Mouse (Mus musculus): ENCODE data around the gene Fam234b.

The Fam234b gene

DNA sequence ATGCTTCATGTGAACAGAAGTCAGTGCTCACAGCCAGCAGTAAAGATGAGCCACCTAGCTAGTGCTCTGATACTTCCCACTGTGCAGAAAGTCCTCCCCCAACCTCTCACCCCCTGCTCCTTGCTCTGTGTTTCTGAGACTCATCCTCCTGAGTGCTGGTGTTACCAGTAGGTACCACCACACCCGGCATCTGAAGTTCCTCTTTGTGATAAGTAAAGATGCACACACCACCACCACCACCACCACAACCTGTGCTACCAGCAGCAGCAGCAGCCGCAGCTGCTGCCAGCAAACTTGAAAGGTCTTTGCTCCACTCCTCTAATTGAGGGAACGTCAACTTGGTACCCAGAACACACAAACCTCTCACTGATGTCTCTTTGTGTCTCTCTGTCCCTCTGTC lies 69.4 kb downstream of the Fam234b start:
- DNase-seq (ENCODE audit: low spot score in 2 of 2): no peak

DNA sequence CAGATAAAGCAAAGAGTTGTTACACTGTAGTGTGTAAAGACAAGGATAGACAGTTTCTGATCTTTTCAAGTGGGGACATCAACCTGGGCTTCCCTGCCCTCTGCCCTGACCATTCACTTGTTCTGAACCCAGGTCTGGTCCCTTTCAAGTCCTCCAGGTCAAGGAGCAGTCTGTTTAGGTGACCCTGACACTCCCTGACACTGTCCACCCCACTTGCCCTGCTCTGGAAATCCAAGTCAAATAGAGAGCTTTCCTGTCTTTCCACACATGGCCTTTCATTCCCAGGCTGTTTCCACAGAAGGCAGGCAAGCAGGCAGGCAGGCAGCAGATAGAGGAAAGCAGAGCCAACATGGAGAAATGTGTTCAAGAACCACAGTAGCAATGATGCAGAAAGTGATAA lies 70.6 kb downstream of the Fam234b start:
- no peak for DNase-seq (ENCODE audit: low spot score in 2 of 2)

DNA sequence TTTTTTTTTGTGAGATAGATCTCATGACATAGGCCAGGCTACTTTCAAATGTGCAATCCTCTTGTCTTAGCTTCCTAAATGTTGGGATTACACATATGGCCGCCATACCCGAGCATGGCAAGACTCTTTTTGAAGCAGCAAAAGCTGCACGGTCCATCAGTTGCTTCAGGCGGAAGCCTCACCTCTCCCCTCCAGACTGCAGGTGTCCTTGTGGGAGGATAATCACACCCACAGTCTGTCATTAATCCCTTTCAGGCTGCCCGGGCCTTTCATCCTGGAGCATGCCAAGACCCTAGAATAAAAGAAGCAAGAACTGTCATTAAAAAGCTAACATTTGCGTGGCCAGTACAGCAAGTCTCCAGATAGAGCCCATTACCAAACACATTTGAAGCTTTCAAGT lies 71.8 kb downstream of the Fam234b start:
- DNase-seq (ENCODE audit: low spot score in 2 of 2): no peak

DNA sequence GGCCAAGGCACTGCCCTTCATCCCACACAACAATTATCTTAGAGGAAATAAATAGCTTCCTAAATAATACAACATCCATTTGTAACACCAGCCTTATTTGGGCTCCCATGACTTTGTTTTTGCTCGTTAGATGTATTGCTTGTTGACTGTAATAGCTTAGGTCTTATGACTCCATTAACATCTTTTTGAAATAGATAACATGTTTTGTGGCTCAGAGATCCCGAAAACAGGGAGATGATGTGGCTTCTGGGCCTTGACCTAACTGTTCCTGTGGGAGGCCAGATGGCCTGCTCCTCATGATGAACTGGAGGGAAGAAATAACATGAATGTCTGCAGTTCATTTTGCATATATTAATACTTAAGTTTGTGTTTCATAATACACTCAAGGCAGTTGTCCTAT lies 74.0 kb downstream of the Fam234b start:
- DNase-seq (ENCODE audit: low spot score in 2 of 2): no peak

DNA sequence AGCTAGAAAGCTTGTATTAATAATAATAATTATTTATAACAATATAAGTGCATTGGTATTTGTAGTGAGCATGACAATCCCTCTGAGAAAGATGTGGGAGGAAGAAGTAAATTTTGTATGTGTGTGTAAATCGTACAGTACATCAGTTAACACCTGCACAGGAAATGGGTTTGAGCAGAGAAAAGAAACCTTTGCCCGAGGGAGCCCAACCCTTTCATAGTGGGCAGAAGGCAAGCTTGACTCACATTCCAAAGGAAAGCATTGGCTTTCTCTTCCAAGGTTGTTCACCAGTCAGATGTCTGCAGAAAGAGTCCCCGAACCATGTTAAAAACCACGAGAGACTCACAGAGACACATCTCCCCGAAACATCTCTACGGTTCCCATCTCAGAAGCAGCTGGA lies 75.3 kb downstream of the Fam234b start:
- DNase-seq (ENCODE audit: low spot score in 2 of 2): no peak

DNA sequence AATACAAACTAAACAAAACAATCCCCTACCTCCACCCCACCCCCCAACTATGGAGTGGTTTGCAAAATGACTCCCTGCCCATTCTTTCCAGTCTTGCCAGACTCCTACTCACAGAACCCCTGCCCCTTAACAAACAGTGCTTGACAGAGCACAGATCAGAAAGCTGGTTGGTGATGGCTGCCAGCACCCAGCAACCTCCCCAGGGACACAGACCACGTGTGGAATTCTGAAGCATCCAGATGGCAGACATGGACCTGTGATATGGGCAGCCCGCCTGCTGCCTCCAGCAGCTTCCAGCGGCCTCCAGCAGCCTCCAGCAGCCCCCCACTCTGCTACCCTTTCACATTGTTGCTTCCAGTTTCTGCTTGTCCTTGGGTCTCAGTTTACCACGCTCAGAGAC lies 77.5 kb downstream of the Fam234b start:
- DNase-seq (ENCODE audit: low spot score in 2 of 2): no peak

DNA sequence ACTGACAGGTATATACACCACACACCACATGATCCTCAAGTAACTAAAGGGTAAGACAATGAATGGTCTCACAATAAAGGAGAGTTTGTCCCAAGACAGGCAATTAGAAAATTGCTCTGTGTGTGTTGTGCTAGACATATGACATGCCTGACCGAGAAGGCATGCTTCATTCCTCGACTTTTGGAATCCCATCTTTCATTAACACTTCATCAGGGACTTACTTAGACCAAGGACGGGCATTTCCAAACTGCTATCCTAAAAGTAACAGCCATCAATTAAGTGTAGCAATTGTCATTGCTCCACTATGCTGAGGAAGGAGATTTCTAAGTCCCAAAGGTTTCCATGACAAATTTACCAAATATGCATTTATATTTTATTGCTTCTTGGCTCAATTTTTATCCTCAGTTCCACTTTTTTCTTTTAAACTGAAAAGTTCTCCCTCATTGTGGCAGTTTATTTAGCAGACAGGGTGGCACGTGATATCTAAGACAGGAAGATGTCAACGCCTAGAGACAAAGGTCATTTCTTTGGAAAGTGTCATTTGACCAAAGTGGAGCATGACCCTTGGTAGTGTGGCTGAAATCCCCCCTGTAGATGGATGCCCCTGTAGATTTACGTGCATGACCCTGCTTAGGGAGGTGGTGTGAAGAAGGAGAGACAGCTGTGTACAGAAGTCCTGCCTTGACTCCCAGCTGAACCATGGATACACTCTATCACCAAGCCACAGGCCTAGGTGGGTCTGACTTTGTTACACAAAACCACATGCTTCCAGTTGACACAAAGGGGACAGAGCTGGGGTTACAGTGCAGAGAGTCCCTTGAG lies 78.9 kb downstream of the Fam234b start:
- DNase-seq (ENCODE audit: low spot score in 2 of 2): no peak

DNA sequence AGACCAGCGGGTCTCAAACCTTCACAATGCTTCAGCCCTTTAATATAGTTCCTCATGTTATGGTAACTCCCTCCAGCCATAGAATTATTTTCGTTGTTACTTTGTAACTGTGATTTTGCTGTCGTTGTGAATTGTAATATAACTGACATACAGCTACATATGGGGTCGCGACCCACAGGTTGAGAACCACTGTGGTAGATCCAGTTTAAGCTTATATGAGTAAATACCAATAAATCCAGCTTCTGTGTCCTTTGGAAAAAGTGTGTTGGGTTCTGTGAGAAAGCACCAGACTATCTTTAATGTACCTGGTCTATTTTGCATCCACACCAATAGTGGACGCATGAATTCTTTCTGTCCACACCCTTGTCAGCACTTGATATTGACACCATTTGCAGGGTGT lies 80.5 kb downstream of the Fam234b start:
- no peak for DNase-seq (ENCODE audit: low spot score in 2 of 2)

DNA sequence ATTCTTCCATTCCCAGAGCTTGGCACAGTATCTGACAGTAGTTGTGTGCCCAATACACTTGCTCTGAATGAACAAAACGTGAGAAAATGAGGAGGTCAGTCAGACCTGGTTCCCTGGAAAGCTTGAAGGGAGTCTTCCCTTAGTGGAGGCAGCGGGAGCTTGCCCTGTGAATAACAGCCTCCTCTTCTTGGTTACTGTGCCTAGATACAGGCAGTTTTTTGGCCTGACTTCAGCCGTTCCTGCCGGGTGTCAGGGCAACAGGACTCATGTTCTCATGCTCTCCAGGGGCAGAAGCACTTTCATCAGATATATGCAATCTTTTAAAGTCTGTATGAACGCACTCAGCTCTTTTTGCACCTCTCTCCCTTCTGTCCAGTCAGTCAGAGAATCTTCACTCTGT lies 81.5 kb downstream of the Fam234b start:
- no peak for DNase-seq (ENCODE audit: low spot score in 2 of 2)

DNA sequence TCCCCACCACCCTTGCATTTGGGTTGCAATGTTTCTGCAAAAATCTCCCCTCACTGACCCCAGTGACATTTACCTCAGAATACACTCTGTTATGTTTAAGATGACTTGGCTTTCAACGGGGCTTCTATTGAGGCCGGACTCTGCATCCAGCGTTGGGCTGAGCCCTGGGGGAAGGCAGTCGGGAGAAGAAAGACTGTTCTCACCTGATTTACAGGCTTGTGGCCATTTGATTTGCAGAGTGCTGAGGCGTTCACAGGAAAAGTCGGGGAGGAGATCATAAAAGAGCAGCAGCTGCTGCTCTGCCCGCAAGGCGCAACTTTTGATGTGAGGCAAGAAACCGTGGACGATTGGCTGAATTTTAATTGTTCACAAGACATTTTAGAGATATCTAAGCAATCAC lies 82.1 kb downstream of the Fam234b start:
- no peak for DNase-seq (ENCODE audit: low spot score in 2 of 2)

DNA sequence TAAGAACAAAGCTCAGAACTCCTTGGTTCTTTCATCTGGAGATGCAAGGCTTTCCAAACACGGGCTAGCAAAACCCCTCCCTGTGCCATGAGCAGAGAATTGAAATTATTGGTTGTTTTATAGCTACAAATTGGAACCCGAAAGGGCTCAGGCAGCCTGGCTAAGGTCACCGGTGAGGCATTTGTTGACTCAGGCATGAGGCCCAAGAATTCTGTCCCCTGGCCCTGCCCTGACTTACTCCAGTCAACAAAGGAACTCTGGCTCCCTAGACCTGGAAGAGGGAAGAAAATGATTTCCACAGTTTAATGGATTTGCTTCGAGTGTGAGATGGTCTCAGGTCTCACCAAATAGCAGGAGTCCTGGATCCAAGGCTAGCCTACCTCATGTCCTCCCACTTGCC lies 94.6 kb downstream of the Fam234b start:
- DNase-seq (ENCODE audit: low spot score in 2 of 2): no peak

DNA sequence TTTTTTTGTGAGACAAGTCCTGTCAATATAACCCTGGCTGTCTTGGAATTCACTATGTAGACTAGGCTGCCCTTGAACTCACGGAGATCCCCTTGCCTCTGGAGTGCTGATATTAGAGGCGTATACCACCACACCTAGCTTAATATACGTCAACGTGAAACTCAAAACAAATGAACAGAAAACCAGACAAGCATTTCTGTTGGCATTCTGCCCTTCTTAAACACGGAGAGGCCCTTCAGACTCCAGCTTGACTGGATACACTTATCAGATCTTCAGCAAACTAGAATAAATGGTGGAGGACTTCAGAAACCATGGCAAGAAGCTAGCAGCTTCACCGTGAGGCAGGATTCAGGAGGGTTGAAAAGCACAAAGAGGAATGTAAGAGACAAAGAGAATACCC lies 96.4 kb downstream of the Fam234b start:
- no peak for DNase-seq (ENCODE audit: low spot score in 2 of 2)

All from right cerebral cortex, postnatal 10 days (tissue).